Mouse (Mus musculus) midbrain, postnatal 0 days (tissue): ENCODE results near the gene Gm13271. TPM values are rescaled to one million over a fixed set of nuclear protein-coding genes. Genes with fewer than 3 reads are reported as not detected.
A peak's percentile ranks its signal among the peaks of the same experiment; 100 is the strongest.

Experiments
- ATAC-seq: fragments of 200-750 bp; cut with Nextera tagmentation; 2 replicates; pipeline ENCODE4 v1.8.0; 2017; ENCODE audit warnings: moderate number of reproducible peaks, mild to moderate bottlenecking, moderate TSS enrichment, moderate library complexity; ENCODE audit not compliant: low FRiP score
- DNase-seq: peaks from one replicate; pipeline ENCODE4 v3.0.0-alpha.2; 2015; ENCODE audit warnings: low spot score
- H3K27ac ChIP-seq: fragments of 300-500 bp; sonication (generic); 2 replicates; pipeline ENCODE4 v1.5.1; 2014; ENCODE audit warnings: low read depth, mild to moderate bottlenecking, low read length, mixed read lengths
- H3K27me3 ChIP-seq: fragments of 300-500 bp; sonication (generic); 2 replicates; pipeline ENCODE4 v1.6.1; 2014; ENCODE audit warnings: low read length, control low read depth, mixed read lengths; ENCODE audit not compliant: insufficient read depth
- H3K36me3 ChIP-seq: fragments of 300-500 bp; sonication (generic); 2 replicates; pipeline ENCODE4 v1.6.1; 2014; ENCODE audit warnings: low read length, control low read depth, mixed read lengths; ENCODE audit not compliant: insufficient read depth
- H3K4me1 ChIP-seq: fragments of 300-500 bp; sonication (generic); 2 replicates; pipeline ENCODE4 v1.6.1; 2014; ENCODE audit warnings: mild to moderate bottlenecking, control low read depth, antibody characterized with exemption, low read length, mixed read lengths; ENCODE audit not compliant: insufficient read depth
- H3K4me2 ChIP-seq: fragments of 300-500 bp; sonication (generic); 2 replicates; pipeline ENCODE4 v1.6.1; 2014; ENCODE audit warnings: low read depth, mild to moderate bottlenecking, low read length, mixed read lengths; ENCODE audit not compliant: poor library complexity, severe bottlenecking
- H3K4me3 ChIP-seq: fragments of 300-500 bp; sonication (generic); 2 replicates; pipeline ENCODE4 v1.5.1; 2014; ENCODE audit warnings: low read depth, mild to moderate bottlenecking, low read length, moderate library complexity
- H3K9ac ChIP-seq: fragments of 300-500 bp; sonication (generic); replicated peaks from 2 replicates; pipeline ENCODE4 v1.6.1; 2014; ENCODE audit warnings: mild to moderate bottlenecking, low read length, moderate library complexity, mixed read lengths; ENCODE audit not compliant: poor library complexity, severe bottlenecking
- H3K9me3 ChIP-seq: fragments of 300-500 bp; sonication (generic); 2 replicates; pipeline ENCODE4 v1.6.1; 2016; ENCODE audit warnings: low read length, control low read depth
- CTCF ChIP-seq: IDR thresholded peaks from 2 replicates; pipeline ENCODE4 v1.5.1; 2016; ENCODE audit warnings: antibody characterized with exemption, mild to moderate bottlenecking
- WGBS: fragments of 180-500 bp; shearing (Covaris S2); extraction: QIAGEN DNeasy Blood & Tissue Kit; methylation state at CpG from one replicate; pipeline ENCODE4 v1.1.7; 2014; 5-methylcytosine and 5-hydroxymethylcytosine counted together
- polyA plus RNA-seq: library from polyadenylated mRNA; unstranded; fragments of >200 nt; fragmentation: Nextera tagmentation; extraction: Ambion mirVana; gene quantifications from 2 replicates; pipeline ENCODE4 v1.2.1, GENCODE M21; 2015
- total RNA-seq: library from RNA; depleted of rRNA; stranded (reverse); fragments of >200 nt; gene quantifications from 2 replicates; pipeline ENCODE4 v1.2.3, GENCODE M21; 2014

Gene Gm13271
- total and polyA plus RNA-seq, 2 experiments from 2014 or later: not detected

DNA sequence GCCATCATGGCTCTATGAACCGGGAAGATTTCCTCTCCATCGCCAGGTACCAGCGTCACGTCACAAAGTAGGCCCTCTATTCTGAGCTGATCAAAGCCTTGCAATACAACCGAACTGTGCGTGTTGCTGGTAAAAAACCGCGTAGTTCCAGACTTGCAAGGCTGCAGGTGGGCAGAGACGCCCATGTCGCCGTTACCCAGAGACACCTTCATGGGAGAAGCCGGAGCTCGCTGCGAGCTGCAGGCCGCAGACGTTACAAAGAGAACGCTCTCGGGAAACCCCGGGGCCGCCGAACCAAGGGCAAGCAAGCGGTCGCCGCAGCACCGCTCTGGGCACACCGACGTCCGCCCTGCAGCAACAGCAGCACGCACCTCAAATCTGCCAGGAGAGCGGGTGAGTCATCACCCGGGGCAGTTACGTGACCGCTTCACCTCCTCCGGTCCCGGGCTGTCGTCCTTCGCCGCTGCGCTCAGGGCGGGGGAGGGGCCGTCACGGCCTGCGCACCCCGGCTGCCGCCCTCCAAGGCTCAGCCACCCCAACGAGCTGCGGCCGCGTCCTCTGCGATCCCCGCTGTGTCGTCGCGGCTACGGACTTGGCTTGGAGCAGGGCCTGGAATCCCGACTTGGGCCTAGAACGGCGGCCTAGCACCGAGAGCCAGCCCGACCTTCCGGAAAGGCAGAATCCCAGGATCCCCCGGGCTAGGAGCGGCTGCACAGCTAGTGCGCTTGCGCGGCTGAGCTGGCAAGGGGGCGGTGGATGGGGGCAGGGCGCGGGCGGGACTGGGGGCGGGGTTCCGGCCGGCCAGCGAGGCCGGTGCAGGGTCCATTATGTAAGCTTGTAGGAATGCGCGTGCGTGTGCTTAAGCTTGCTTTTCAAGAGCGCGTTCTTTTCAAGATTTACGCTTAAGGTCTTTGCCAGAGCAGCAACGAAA is 32.6 kb upstream of the Gm13271 start, which contains the start of the genes Gm26566 and Klhl9:
TSS of gene Gm26566 (plus strand) at position 15 of the 931 bp plus-strand sequence.
TSS of gene Klhl9 (minus strand) at position 675 of the 931 bp plus-strand sequence.
- no peaks in the 10 kb centered on the region for H3K9me3 ChIP-seq
- WGBS: under 1% methylated on average over 75 of the region's 82 CpGs
- TF ChIP-seq CTCF: no peak

DNA sequence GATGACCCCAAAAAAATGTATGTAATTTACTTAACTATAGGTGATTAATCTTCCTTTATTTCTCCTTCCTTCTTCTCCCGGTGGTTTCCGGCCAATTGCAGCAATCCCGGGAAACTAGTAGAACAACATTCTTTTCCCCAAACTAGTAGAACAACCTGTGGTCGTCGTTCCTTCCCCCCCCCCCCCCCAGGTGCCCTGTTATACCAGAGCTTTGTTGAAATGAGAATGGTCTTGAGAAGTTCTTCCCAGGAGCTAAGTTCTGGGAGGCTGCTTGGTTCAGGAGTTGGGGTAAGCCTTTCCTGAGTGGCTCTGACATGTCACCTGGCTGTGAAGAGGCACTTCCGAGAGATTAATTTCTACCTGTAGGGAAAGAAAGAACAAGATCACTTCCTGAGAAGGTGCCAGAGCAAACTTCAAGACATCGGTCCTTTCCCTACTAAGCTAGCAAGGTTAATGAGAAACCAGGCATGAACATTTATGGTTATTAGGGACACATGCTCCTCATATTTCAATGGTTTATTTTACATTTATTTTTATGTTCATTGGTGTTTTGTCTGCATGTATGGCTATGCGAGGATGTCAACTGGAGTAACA is 31.1 kb upstream of the Gm13271 start:
- no peak for ATAC-seq
- H3K27me3 ChIP-seq: no peaks in the 10 kb centered on the region
- H3K9me3 ChIP-seq: no peaks in the 10 kb centered on the region
- no peak for DNase-seq
- TF ChIP-seq CTCF: no peak
- H3K4me1 ChIP-seq: peaks cover 13% of the 10 kb centered on the region
- no peak overlapping the region for H3K4me2 ChIP-seq
- no peak overlapping the region for H3K4me3 ChIP-seq
- no peaks in the 10 kb centered on the region for H3K36me3 ChIP-seq
- no peak overlapping the region for H3K9ac ChIP-seq
- no peak overlapping the region for H3K27ac ChIP-seq
- 70% methylated on average over 8 of the region's 8 CpGs for WGBS

More for the DNA sequence above, 32.6 kb upstream of the Gm13271 start, which contains the start of the genes Gm26566 and Klhl9:
- ATAC-seq (peak; percentile 98), DNase-seq (peak; percentile 97)
- H3K27me3 ChIP-seq: no peaks in the 10 kb centered on the region
- H3K27ac ChIP-seq: peak within 1 kb of the TSS; percentile 99
- peak within 1 kb of the TSS; percentile 75 for H3K4me2 ChIP-seq
- peaks cover 3% of the 10 kb centered on the region; the same call in 1 of the 2 replicates for H3K36me3 ChIP-seq
- H3K4me3 ChIP-seq: peak within 1 kb of the TSS; percentile 96
- H3K4me1 ChIP-seq: peaks cover 19% of the 10 kb centered on the region
- peak within 1 kb of the TSS; percentile 96 for H3K9ac ChIP-seq

DNA sequence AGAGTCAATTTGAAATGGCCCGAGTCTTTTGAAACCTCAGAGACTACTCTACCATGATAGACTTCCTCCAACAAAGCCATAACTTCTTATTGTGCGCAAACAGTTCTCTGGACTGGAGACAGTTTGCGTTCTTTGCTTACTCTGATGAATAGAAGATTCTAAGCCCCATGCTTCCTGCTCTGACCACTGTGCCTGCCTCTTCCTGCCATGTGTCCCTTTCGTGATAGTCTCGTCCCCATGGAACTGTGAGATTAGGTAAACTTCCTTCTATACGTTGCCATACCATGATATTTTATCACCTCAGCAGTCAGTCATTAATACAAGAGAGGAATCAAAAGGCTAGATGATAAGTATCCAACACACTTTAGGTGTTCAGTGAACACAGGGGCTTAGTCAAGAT is 27.9 kb upstream of the Gm13271 start:
- 85% methylated on average over 6 of the region's 6 CpGs for WGBS
- no peak overlapping the region for H3K4me3 ChIP-seq
- H3K27me3 ChIP-seq: no peaks in the 10 kb centered on the region
- H3K36me3 ChIP-seq: no peaks in the 10 kb centered on the region
- H3K9ac ChIP-seq: no peak overlapping the region
- no peak for TF ChIP-seq CTCF
- H3K9me3 ChIP-seq: no peaks in the 10 kb centered on the region
- no peak overlapping the region for H3K4me2 ChIP-seq
- H3K4me1 ChIP-seq: no peaks in the 10 kb centered on the region
- no peak for ATAC-seq
- no peak overlapping the region for H3K27ac ChIP-seq
- no peak for DNase-seq

DNA sequence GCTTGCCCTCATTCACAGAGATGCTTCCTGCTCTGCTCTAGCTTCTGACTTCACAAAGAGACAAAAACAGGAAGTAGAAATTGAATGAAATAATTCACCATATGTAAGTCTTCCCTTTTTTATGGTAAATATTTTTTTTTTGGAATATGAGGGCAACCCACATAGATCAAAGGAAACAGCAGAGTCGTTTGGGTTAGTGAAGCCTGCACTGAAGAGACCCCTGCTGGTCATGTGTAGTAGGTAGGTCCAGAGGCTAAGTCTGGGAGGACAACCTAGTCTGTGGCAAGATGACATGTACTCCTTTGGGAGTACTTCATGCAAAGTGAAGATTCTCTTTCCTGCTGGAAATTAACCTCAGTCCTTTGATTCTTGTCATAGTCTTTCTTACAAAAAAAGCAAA is 27.3 kb upstream of the Gm13271 start:
- ATAC-seq: no peak
- 4% methylated on average over 1 of the region's 1 CpGs for WGBS
- DNase-seq: peak; percentile 14

DNA sequence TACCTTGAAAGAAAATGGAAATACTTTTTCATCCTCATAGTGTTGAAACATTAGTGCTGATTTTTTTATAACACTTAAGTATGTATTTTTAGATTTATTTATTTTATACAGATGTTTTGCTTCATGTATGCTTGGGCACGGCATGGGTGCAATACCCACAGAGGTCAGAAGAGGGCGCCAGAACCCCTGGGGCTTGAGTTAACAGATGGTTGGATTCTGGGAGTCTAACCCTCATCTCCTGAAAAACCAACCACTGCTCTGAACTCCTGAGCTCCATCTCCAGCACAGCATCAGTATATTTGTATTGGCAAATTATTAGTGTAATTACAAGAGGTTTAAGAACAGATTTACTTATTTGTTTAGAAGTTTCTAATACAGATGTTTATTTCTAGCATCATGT is 16.2 kb upstream of the Gm13271 start:
- Histone ChIP-seq H3K27me3 (no peaks in the 10 kb centered on the region), H3K27ac (no peak overlapping the region), H3K4me2 (no peak overlapping the region), H3K9me3 (no peaks in the 10 kb centered on the region), H3K4me3 (no peak overlapping the region), H3K9ac (no peak overlapping the region), H3K36me3 (no peaks in the 10 kb centered on the region), H3K4me1 (no peaks in the 10 kb centered on the region)
- 2% methylated on average over 2 of the region's 2 CpGs for WGBS
- TF ChIP-seq CTCF: peak; percentile 78
- ATAC-seq: no peak
- peak; percentile 43 for DNase-seq

More for the DNA sequence above, 27.3 kb upstream of the Gm13271 start:
- H3K4me3 ChIP-seq: no peak overlapping the region
- TF ChIP-seq CTCF: peak; percentile 58
- H3K27ac ChIP-seq: no peak overlapping the region
- H3K9me3 ChIP-seq: no peaks in the 10 kb centered on the region
- no peaks in the 10 kb centered on the region for H3K36me3 ChIP-seq
- H3K4me2 ChIP-seq: no peak overlapping the region
- H3K4me1 ChIP-seq: no peaks in the 10 kb centered on the region
- H3K9ac ChIP-seq: no peak overlapping the region
- H3K27me3 ChIP-seq: no peaks in the 10 kb centered on the region

DNA sequence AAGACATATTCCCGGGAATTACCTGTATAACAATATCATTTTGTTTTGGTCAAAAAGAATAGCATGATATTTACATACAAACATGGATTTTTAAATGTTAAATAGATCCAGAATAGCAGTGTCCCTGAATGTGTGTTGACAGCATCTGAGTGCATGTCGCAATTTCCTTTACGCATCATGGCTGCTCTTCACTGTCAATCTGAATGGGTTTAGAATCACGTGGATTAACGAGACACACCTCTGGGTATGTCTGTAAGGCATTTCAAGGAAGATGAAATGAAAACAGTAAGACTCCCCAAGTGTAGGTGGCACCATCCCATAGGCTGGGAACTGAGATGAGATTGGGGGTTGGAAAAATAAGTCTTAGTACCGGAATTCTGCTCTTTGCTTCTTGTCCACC is 15.6 kb upstream of the Gm13271 start:
- Histone ChIP-seq H3K36me3 (no peaks in the 10 kb centered on the region), H3K27ac (no peak overlapping the region), H3K27me3 (no peaks in the 10 kb centered on the region), H3K4me3 (no peak overlapping the region), H3K4me2 (no peak overlapping the region), H3K9me3 (no peaks in the 10 kb centered on the region), H3K4me1 (no peaks in the 10 kb centered on the region), H3K9ac (no peak overlapping the region)
- 90% methylated on average over 6 of the region's 6 CpGs for WGBS
- TF ChIP-seq CTCF: no peak
- no peak for ATAC-seq
- DNase-seq: no peak
